Mouse (Mus musculus): ENCODE results near the gene Kif3b.
A peak's percentile ranks its signal among the peaks of the same experiment; 100 is the strongest.
"Not testable (repeated sequence)": the region's sequence is repeated elsewhere in the genome, so short reads cannot be mapped to it uniquely, and the experiment has no call there.

Gene Kif3b

DNA sequence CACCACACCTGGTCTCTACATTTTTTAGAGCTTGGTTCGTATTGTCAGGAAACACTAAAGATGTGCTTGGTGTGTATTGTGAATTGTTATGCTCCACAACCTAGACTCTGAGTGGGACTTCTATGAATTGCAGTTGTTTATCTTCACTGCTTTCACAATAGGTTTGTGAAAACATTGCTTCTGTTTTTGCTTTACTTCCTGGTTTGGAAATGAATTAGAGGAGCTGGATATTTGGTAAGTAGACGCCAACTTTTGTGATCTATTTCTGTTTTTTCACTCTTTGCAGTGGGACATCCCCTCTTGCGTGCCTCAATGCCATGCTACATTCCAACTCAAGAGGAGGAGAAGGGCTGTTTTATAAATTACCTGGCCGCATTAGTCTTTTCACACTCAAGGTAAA, 65.6 kb downstream of the Kif3b start:
- H3K27me3 ChIP-seq (ENCODE audit: insufficient read depth, low read length), result no peaks in the 10 kb centered on the region
- no peaks in the 10 kb centered on the region for H3K9me3 ChIP-seq (ENCODE audit: low read length)
- H3K4me3 ChIP-seq (replicated peaks; ENCODE audit: low read length), result no peak overlapping the region
- TF ChIP-seq NANOG (IDR thresholded peaks at IDR 0.05; ENCODE audit: borderline replicate concordance, low read length), result no peak
- no peak for TF ChIP-seq CTCF (conservative IDR thresholded peaks at IDR 0.05; ENCODE audit: low read length)
- TF ChIP-seq POU5F1 (IDR thresholded peaks at IDR 0.05; ENCODE audit: borderline replicate concordance, low read length), result no peak
- peaks cover 53% of the 10 kb centered on the region for H3K4me1 ChIP-seq (replicated peaks; ENCODE audit: low read depth, low read length)
- H3K36me3 ChIP-seq (ENCODE audit: insufficient read depth, low read length), result peaks cover 94% of the 10 kb centered on the region

DNA sequence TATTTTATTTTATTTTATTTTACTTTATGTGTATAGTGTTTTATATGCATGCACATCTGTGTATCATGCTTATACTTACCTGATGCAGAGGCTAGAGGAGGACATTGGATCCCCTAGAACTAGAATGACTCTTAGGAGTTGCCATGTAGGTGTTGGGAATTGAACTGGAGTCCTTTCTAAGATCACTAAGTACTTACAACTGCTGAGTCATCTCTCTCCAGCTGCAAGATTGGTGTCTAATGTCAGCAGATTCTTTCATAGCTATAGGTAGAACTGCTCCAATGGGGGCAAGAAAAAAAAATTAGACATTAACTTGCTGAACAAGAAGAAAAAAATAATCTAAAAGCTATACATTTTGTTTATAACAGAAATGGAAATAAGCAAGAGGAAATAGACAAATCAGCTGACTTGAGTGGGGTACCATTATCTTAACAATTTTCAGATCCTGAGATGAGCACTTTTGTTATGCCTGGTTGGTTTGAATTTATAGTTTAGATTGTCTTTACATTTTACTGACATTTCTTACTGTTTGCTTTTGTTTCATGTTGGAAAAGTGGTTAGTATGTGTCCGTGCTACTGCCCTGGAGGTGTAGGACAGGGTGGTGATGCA, 70.0 kb downstream of the Kif3b start:
- no peaks in the 10 kb centered on the region for H3K27me3 ChIP-seq (ENCODE audit: insufficient read depth, low read length)
- no peak overlapping the region for H3K4me3 ChIP-seq (replicated peaks; ENCODE audit: low read length)
- H3K9me3 ChIP-seq (ENCODE audit: low read length), result no peaks in the 10 kb centered on the region
- peaks cover 51% of the 10 kb centered on the region for H3K4me1 ChIP-seq (replicated peaks; ENCODE audit: low read depth, low read length)
- H3K36me3 ChIP-seq (ENCODE audit: insufficient read depth, low read length), result peaks cover 88% of the 10 kb centered on the region
- TF ChIP-seq POU5F1 (IDR thresholded peaks at IDR 0.05; ENCODE audit: borderline replicate concordance, low read length) (no peak), CTCF (conservative IDR thresholded peaks at IDR 0.05; ENCODE audit: low read length) (no peak), NANOG (IDR thresholded peaks at IDR 0.05; ENCODE audit: borderline replicate concordance, low read length) (no peak)

DNA sequence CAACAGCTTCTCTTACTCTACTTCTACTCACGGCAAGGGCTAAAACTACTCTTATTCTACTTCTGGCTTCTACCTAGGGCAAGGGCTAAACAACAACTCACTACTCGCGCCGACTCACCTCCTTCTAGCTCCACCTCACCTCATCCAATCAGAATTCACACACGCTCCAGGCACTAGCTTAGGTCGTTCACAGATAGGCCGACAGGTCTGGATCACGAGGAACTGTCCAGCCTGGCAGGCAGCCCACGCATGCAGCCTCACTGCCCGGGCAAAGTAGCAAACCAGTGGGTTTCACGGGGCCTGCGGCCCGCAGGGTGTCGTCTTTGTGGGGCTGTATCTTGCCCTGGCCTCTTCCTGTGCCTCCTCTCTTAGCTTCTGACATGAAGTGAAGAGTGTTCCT, 73.3 kb downstream of the Kif3b start:
- H3K4me3 ChIP-seq (replicated peaks; ENCODE audit: low read length); H3K9me3 ChIP-seq (ENCODE audit: low read length); H3K27me3 ChIP-seq (ENCODE audit: insufficient read depth, low read length): not testable (repeated sequence)
- peaks cover 89% of the 10 kb centered on the region for H3K36me3 ChIP-seq (ENCODE audit: insufficient read depth, low read length)
- peaks cover 48% of the 10 kb centered on the region for H3K4me1 ChIP-seq (replicated peaks; ENCODE audit: low read depth, low read length)

DNA sequence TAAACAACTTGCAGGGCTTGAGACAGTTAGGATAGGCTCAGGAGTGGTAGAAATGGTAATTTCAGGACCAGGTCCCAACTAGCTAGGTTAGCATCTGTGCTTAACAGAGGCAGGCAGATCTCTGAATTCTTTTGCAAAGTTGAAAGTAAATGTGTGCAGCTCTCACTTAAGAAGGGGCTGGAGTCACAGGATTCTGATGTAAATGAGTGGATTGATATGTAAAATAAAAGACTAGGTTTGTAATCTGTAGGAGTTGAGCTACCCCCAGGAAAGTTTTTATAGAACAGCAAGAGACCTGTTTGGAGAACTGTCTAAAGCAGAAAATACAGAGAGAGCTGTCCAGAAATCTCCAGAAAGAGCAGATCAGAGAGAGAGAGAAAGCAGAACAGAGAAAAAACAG, 79.7 kb downstream of the Kif3b start:
- H3K27me3 ChIP-seq (ENCODE audit: insufficient read depth, low read length), result no peaks in the 10 kb centered on the region
- peaks cover 83% of the 10 kb centered on the region for H3K36me3 ChIP-seq (ENCODE audit: insufficient read depth, low read length)
- no peaks in the 10 kb centered on the region for H3K9me3 ChIP-seq (ENCODE audit: low read length)
- TF ChIP-seq POU5F1 (IDR thresholded peaks at IDR 0.05; ENCODE audit: borderline replicate concordance, low read length) (peak; percentile 60; the same call in 1 of the 2 replicates), CTCF (conservative IDR thresholded peaks at IDR 0.05; ENCODE audit: low read length) (no peak), NANOG (IDR thresholded peaks at IDR 0.05; ENCODE audit: borderline replicate concordance, low read length) (peak; percentile 88)
- no peak overlapping the region; the same call in 1 of the 2 replicates for H3K4me3 ChIP-seq (replicated peaks; ENCODE audit: low read length)
- peaks cover 59% of the 10 kb centered on the region for H3K4me1 ChIP-seq (replicated peaks; ENCODE audit: low read depth, low read length)

DNA sequence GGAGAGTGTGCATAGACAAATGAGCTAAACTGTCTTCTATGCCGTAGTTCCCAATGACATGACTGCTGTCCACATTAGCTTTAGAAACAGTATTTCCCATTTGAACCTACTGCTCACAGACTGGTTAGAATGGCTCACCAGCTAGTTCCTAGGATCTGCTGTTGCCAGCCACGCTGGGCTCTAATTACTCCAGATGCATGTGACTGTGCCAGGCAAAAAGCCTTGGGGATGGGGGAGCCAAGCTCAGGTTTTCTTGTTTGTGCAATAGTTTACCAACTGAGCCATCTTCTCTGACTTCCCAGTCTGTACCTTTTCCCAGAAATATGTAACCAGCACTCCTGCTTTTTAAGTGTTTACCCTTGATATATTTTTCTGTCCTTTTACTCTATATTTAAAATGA, 84.2 kb downstream of the Kif3b start:
- Histone ChIP-seq H3K4me3 (replicated peaks; ENCODE audit: low read length) (no peak overlapping the region), H3K27me3 (ENCODE audit: insufficient read depth, low read length) (no peaks in the 10 kb centered on the region), H3K36me3 (ENCODE audit: insufficient read depth, low read length) (peaks cover 85% of the 10 kb centered on the region), H3K4me1 (replicated peaks; ENCODE audit: low read depth, low read length) (peaks cover 73% of the 10 kb centered on the region), H3K9me3 (ENCODE audit: low read length) (no peaks in the 10 kb centered on the region)
- TF ChIP-seq NANOG (IDR thresholded peaks at IDR 0.05; ENCODE audit: borderline replicate concordance, low read length) (no peak), POU5F1 (IDR thresholded peaks at IDR 0.05; ENCODE audit: borderline replicate concordance, low read length) (no peak), CTCF (conservative IDR thresholded peaks at IDR 0.05; ENCODE audit: low read length) (no peak)

DNA sequence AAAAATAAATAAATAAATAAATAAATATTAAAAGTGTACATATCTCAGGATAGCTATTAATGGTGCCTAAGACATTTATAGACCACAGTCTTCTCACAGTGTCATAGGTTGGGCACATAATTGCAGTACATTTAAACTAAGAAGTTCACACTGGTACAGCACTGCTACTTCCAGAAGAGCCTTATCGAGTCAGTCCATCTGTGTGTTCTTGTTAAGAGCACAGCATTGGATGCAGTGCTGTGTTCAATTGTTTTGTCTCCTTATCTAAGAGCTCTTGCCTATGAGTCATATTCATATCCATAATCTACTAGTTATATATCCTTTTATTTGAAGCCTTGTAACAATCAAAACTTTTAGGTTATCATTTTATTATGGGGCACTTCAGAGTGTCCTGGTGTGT, 89.3 kb downstream of the Kif3b start:
- no peak overlapping the region for H3K4me3 ChIP-seq (replicated peaks; ENCODE audit: low read length)
- H3K4me1 ChIP-seq (replicated peaks; ENCODE audit: low read depth, low read length), result peaks cover 46% of the 10 kb centered on the region
- no peaks in the 10 kb centered on the region for H3K9me3 ChIP-seq (ENCODE audit: low read length)
- TF ChIP-seq POU5F1 (IDR thresholded peaks at IDR 0.05; ENCODE audit: borderline replicate concordance, low read length), result no peak
- TF ChIP-seq NANOG (IDR thresholded peaks at IDR 0.05; ENCODE audit: borderline replicate concordance, low read length), result no peak
- no peak for TF ChIP-seq CTCF (conservative IDR thresholded peaks at IDR 0.05; ENCODE audit: low read length)
- H3K27me3 ChIP-seq (ENCODE audit: insufficient read depth, low read length), result no peaks in the 10 kb centered on the region
- peaks cover 95% of the 10 kb centered on the region for H3K36me3 ChIP-seq (ENCODE audit: insufficient read depth, low read length)

All from E14TG2a.4 (cell line).